Mouse (Mus musculus) cerebellum, adult 2 months (tissue): ENCODE data around the gene Slc25a25.

Source experiments
- CTCF ChIP-seq: fragments of 200-500 bp; IDR thresholded peaks from 2 replicates; pipeline ENCODE4 v1.5.1; 2011; ENCODE audit warnings: low read depth, mild to moderate bottlenecking, control low read depth, low read length, moderate library complexity, borderline replicate concordance; ENCODE audit not compliant: insufficient read depth
- POLR2A ChIP-seq: fragments of 200-500 bp; IDR thresholded peaks from 2 replicates; pipeline ENCODE4 v1.6.1; 2011; ENCODE audit warnings: low read length, control low read depth, borderline replicate concordance; ENCODE audit not compliant: insufficient read depth

DNA sequence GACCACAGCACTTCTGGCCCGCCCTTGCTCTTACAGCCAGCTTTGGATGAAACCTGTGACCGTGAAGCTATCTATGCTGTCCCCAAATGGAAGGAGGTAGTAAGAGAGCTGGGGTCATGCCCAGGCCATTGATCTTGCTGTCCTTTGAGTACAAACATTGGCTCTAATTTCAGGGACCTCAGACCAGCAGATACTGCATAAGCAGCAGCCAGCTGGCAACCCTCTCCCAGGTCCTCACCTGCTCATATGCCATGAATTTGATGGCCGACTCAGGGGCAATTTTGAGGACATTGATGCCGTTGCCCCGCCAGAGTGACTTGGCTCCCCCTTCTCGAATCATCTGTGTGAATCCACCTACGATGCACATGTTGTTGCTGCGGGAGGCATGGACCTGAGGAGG, 33.8 kb downstream of the Slc25a25 start:
- no peak for TF ChIP-seq POLR2A
- no peak for TF ChIP-seq CTCF
